Comparison of ENCODE assay signal across 8 mouse cellular contexts in genomic region chrX:42068875-42069257, GRCm38 (mm10). TPM values are rescaled to one million over a fixed set of nuclear protein-coding genes. Genes with fewer than 3 reads are reported as not detected.
A peak's percentile ranks its signal among the peaks of the same experiment; 100 is the strongest.
DNase-seq lines count a peak whose midpoint lies in the region; ATAC-seq and TF ChIP-seq lines count a peak whose summit lies in the region.

No protein-coding gene starts in this region.

- 16% methylated on average over 3 of the region's 3 CpGs for WGBS in heart, embryonic 14.5 days
- WGBS in liver, adult 2 months: 0% methylated on average over 3 of the region's 3 CpGs

- 0 out of 2 replicates have a peak, but pooled peaks cover 3% of the 10 kb centered on the region for H3K36me3 ChIP-seq in heart, embryonic 14.5 days (ENCODE audit: control insufficient read depth, insufficient read depth, low read length)
- peaks cover 8% of the 10 kb centered on the region for H3K36me3 ChIP-seq in liver, adult 2 months (ENCODE audit: control insufficient read depth, insufficient read depth, low read length)
- H3K36me3 ChIP-seq in myocyte (ENCODE audit: control insufficient read depth, insufficient read depth): no peaks in the 10 kb centered on the region

- no peak overlapping the region for H3ac ChIP-seq in myocyte (ENCODE audit: control insufficient read depth, insufficient read length)

- peak overlapping the region; percentile 57 for H3K4me2 ChIP-seq in heart, embryonic 14.5 days (ENCODE audit: low read length)
- peak overlapping the region; percentile 50 for H3K4me2 ChIP-seq in myocyte (ENCODE audit: low read depth)

- H3K4me1 ChIP-seq in bone marrow macrophage, adult 2 months (ENCODE audit: control insufficient read depth, insufficient read depth, low read length): peaks cover 10% of the 10 kb centered on the region
- 0 out of 4 replicates have a peak, but pooled peaks cover 0 to 5% of the 10 kb centered on the region in 2 experiments for H3K4me1 ChIP-seq in heart, embryonic 14.5 days (ENCODE audit: control insufficient read depth in 2 of 2, insufficient read depth in 2 of 2, low read length in 2 of 2)
- peaks cover 10% of the 10 kb centered on the region for H3K4me1 ChIP-seq in liver, adult 2 months (ENCODE audit: control insufficient read depth, insufficient read depth, low read length)

- peak; percentile 15 for DNase-seq in kidney, adult 18-20 months
- DNase-seq in kidney, adult 9 months: no peak
- DNase-seq in liver, adult 2 months (ENCODE audit: extremely low read depth, low read depth, low spot score): peak; percentile 49
- DNase-seq in urinary bladder, postnatal 25 days (ENCODE audit: low spot score): no peak
- no peak for DNase-seq in urinary bladder, adult 2 months (ENCODE audit: low spot score)

- peak overlapping the region; percentile 74 for H3K9ac ChIP-seq in heart, embryonic 14.5 days (ENCODE audit: low read length)
- H3K9ac ChIP-seq in liver, adult 2 months (ENCODE audit: low read depth, low read length): peak overlapping the region; percentile 81

- no peak for TF ChIP-seq POLR2A in bone marrow macrophage, adult 2 months (IDR thresholded peaks at IDR 0.05; ENCODE audit: borderline replicate concordance, low read depth, low read length)
- TF ChIP-seq POLR2A in liver, adult 2 months (IDR thresholded peaks at IDR 0.05; ENCODE audit: extremely low read depth, insufficient read depth, low read length): no peak
- TF ChIP-seq POLR2A in myocyte (IDR thresholded peaks at IDR 0.05; ENCODE audit: insufficient read length, low read depth): no peak

- peak overlapping the region; percentile 93 for H3K27ac ChIP-seq in bone marrow macrophage, adult 2 months (ENCODE audit: insufficient read depth, low read depth, low read length)
- H3K27ac ChIP-seq in heart, embryonic 14.5 days (replicated peaks in 1 of 2; ENCODE audit: control insufficient read depth in 1 of 2, insufficient read depth in 1 of 2, low read depth in 2 of 2, low read length in 2 of 2): peak overlapping the region; percentile 92
- H3K27ac ChIP-seq in liver, adult 2 months (replicated peaks; ENCODE audit: insufficient read depth, low read depth, low read length): peak overlapping the region; percentile 63

- ATAC-seq in heart, embryonic 14.5 days (ENCODE audit: insufficient number of reproducible peaks, insufficient read depth, low FRiP score, low read depth): no peak

- no peaks in the 10 kb centered on the region for H3K9me3 ChIP-seq in heart, embryonic 14.5 days (ENCODE audit: control insufficient read depth, low read length)

- peaks cover 5% of the 10 kb centered on the region; the same call in 1 of the 2 replicates for H3K79me2 ChIP-seq in liver, adult 2 months (ENCODE audit: control insufficient read depth, insufficient read depth, low read length)
- H3K79me2 ChIP-seq in myocyte (ENCODE audit: control insufficient read depth, insufficient read depth): peaks cover 49% of the 10 kb centered on the region

- peak overlapping the region; percentile 56 for H3K4me3 ChIP-seq in bone marrow macrophage, adult 2 months (ENCODE audit: insufficient read depth, low read length)
- peak overlapping the region; percentile 46 to 63 for H3K4me3 ChIP-seq in heart, embryonic 14.5 days (ENCODE audit: control insufficient read depth in 1 of 2, insufficient read depth in 1 of 2, low read depth in 1 of 2, low read length in 2 of 2)
- peak overlapping the region; percentile 78 for H3K4me3 ChIP-seq in liver, adult 2 months (ENCODE audit: insufficient read depth, low read depth, low read length)
- H3K4me3 ChIP-seq in myocyte: peak overlapping the region; percentile 48

- H3K27me3 ChIP-seq in heart, embryonic 14.5 days (ENCODE audit: control insufficient read depth, insufficient read depth, low read length): no peaks in the 10 kb centered on the region
- H3K27me3 ChIP-seq in liver, adult 2 months (ENCODE audit: control insufficient read depth, insufficient read depth, low read length): no peaks in the 10 kb centered on the region
- H3K27me3 ChIP-seq in myocyte (ENCODE audit: control insufficient read depth, insufficient read depth, insufficient read length): no peaks in the 10 kb centered on the region

- no peak for TF ChIP-seq CTCF in bone marrow macrophage, adult 2 months (IDR thresholded peaks at IDR 0.05; ENCODE audit: low read depth, low read length)
- no peak for TF ChIP-seq CTCF in liver, adult 2 months (IDR thresholded peaks at IDR 0.05; ENCODE audit: low read depth, low read length)

TF ChIP-seq in myocyte, 11 proteins besides CTCF, POLR2A, EP300 and RAD21:
- no peak for TF ChIP-seq TCF3 (IDR thresholded peaks at IDR 0.05; ENCODE audit: insufficient read length, low read depth)
- no peak for TF ChIP-seq MYOG (IDR thresholded peaks at IDR 0.05; ENCODE audit: control insufficient read depth in 1 of 3, insufficient read depth in 1 of 3, insufficient read length in 2 of 3, low read depth in 2 of 3)
- TF ChIP-seq E2F4 (IDR thresholded peaks at IDR 0.05; ENCODE audit: insufficient read depth): no peak
- no peak for TF ChIP-seq CEBPB (IDR thresholded peaks at IDR 0.05; ENCODE audit: insufficient read depth, poor library complexity, severe bottlenecking)
- no peak for TF ChIP-seq USF1 (IDR thresholded peaks at IDR 0.05; ENCODE audit: low read depth)
- no peak for TF ChIP-seq TCF12 (IDR thresholded peaks at IDR 0.05; ENCODE audit: insufficient read depth, poor library complexity, severe bottlenecking)
- no peak for TF ChIP-seq MYOD1 (IDR thresholded peaks at IDR 0.05; ENCODE audit: control insufficient read depth in 1 of 3, insufficient read length in 2 of 3, low read depth in 2 of 3)
- no peak for TF ChIP-seq SRF (IDR thresholded peaks at IDR 0.05; ENCODE audit: control insufficient read depth, insufficient read length, low read depth)
- no peak for TF ChIP-seq REST (IDR thresholded peaks at IDR 0.05; ENCODE audit: insufficient read depth, insufficient read length)
- TF ChIP-seq POLR2AphosphoS2 (IDR thresholded peaks at IDR 0.05; ENCODE audit: insufficient read length, low read depth): no peak
- TF ChIP-seq MAX (IDR thresholded peaks at IDR 0.05; ENCODE audit: low read depth): no peak

RNA-seq across cellular contexts. Expression of gene Xiap, which starts 9.4 kb away (rescaled TPM):
- polyA plus RNA-seq in bone marrow macrophage, adult 2 months (2012; ENCODE audit: insufficient read depth, insufficient read length, missing spikeins): 58.2 and 61.6 TPM in 2 replicates
- 16.8 and 16.9 TPM in 2 replicates for polyA plus RNA-seq in heart, embryonic 14.5 days (2014; fragmentation: Nextera tagmentation; extraction: Ambion mirVana)
- 66.8 and 86.8 TPM in 2 replicates for total RNA-seq in liver, adult 2 months (2014; rRNA removed)
- polyA plus RNA-seq in liver, adult 2 months (2012; rRNA removed): 7.6 and 9.5 TPM in 2 replicates
- polyA plus RNA-seq in myocyte (2012; fragmentation: generic; extraction: Trizol): 3.7 TPM
- 32.2 and 32.3 TPM in 2 replicates for polyA plus RNA-seq in urinary bladder, adult 2 months (2012; rRNA removed)

Comparison
In these comparisons a context has a peak if more than half of its experiments do, and no peak if none do; other contexts are left out.
1. DNase-seq: peak in kidney, adult 18-20 months (single experiment) and liver, adult 2 months (single experiment); none in kidney, adult 9 months (single experiment), urinary bladder, postnatal 25 days (single experiment) and urinary bladder, adult 2 months (single experiment).
2. Peak in every context shown above with its lines, with median percentiles within 50 percentile points of each other: H3K27ac ChIP-seq and H3K4me3 ChIP-seq.